Mouse (Mus musculus) cerebellum, postnatal 4 days (tissue): ENCODE measurements around the gene Kctd11.
A peak's percentile ranks its signal among the peaks of the same experiment; 100 is the strongest.

Source experiments
- DNase-seq, 2 experiments: peaks; one replicate each; pipeline ENCODE4 v3.0.0; 2022; ENCODE audit warnings: low spot score in 2 of 2, mixed read lengths in 1 of 2

Kctd11 gene

GRCm38 (mm10) chr11:69849128-69849527 lies 32.1 kb downstream of the Kctd11 start:
- DNase-seq = no peak

- DNase-seq = no peak
These were observed 33.2 kb downstream of the Kctd11 start for GRCm38 (mm10) chr11:69848021-69848420.

- no peak for DNase-seq
These were observed 34.2 kb downstream of the Kctd11 start for GRCm38 (mm10) chr11:69846738-69847688.

- peak; percentile 86 to 94 for DNase-seq
These were observed 35.0 kb downstream of the Kctd11 start, which contains the start of gene Plscr3 for GRCm38 (mm10) chr11:69846198-69846680. Plscr3 (plus strand) TSS chr11:69846376.

- DNase-seq = no peak
These were observed 42.5 kb downstream of the Kctd11 start for GRCm38 (mm10) chr11:69838714-69839104.

- peak; percentile 85 to 94 for DNase-seq
These were observed 43.1 kb downstream of the Kctd11 start, which contains the start of gene Tmem256 for GRCm38 (mm10) chr11:69837952-69838713. Tmem256 (plus strand) TSS chr11:69838514.

- DNase-seq = peak in 1 of 2 experiments; percentile 92
These were observed 43.6 kb downstream of the Kctd11 start, which contains the start of gene Nlgn2 for GRCm38 (mm10) chr11:69837604-69837951. Nlgn2 (minus strand) TSS chr11:69837784.

GRCm38 (mm10) chr11:69836703-69837576 lies 44.3 kb downstream of the Kctd11 start:
- peak in 1 of 2 experiments; percentile 42 for DNase-seq

GRCm38 (mm10) chr11:69835966-69836335 lies 45.3 kb downstream of the Kctd11 start:
- DNase-seq = no peak

GRCm38 (mm10) chr11:69835326-69835965 lies 45.8 kb downstream of the Kctd11 start:
- DNase-seq = no peak

- no peak for DNase-seq
These were observed 47.1 kb downstream of the Kctd11 start for GRCm38 (mm10) chr11:69834001-69834549.

GRCm38 (mm10) chr11:69833554-69833953 lies 47.7 kb downstream of the Kctd11 start:
- DNase-seq = no peak

GRCm38 (mm10) chr11:69828832-69829231 lies 52.4 kb downstream of the Kctd11 start:
- no peak for DNase-seq
